Mouse (Mus musculus) heart, embryonic 14.5 days (tissue): ENCODE data around the gene Tank. TPM values are rescaled to one million over a fixed set of nuclear protein-coding genes. Genes with fewer than 3 reads are reported as not detected.

Experiments used
- ATAC-seq: fragments of 200-750 bp; cut with Nextera tagmentation; 2 replicates; pipeline ENCODE4 v1.8.0; 2017; ENCODE audit warnings: low read depth, moderate TSS enrichment; ENCODE audit not compliant: insufficient number of reproducible peaks, insufficient read depth, low FRiP score
- H3K27ac ChIP-seq, 2 experiments: fragments of 200-500 bp in 1 of 2; fragments of 300-500 bp in 1 of 2; sonication (generic) in 1 of 2; replicated peaks in 1 of 2; 2 replicates each; pipeline ENCODE4 v1.5.1; 2012 to 2014; ENCODE audit warnings: low read depth in 2 of 2, low read length in 2 of 2, control low read depth in 1 of 2, mild to moderate bottlenecking in 1 of 2, mixed read lengths in 1 of 2; ENCODE audit not compliant: control insufficient read depth in 1 of 2, insufficient read depth in 1 of 2
- H3K27me3 ChIP-seq: fragments of 300-500 bp; sonication (generic); 2 replicates; pipeline ENCODE4 v1.6.1; 2014; ENCODE audit warnings: mild to moderate bottlenecking, low read length, control low read depth; ENCODE audit not compliant: control insufficient read depth, insufficient read depth
- H3K36me3 ChIP-seq: fragments of 300-500 bp; sonication (generic); 2 replicates; pipeline ENCODE4 v1.6.1; 2014; ENCODE audit warnings: mild to moderate bottlenecking, control low read depth, low read length, mixed read lengths; ENCODE audit not compliant: control insufficient read depth, insufficient read depth
- H3K4me1 ChIP-seq, 2 experiments: fragments of 200-500 bp in 1 of 2; fragments of 300-500 bp in 1 of 2; sonication (generic) in 1 of 2; 2 replicates each; pipeline ENCODE4 v1.6.1; 2012 to 2014; ENCODE audit warnings: low read length in 2 of 2, control low read depth in 1 of 2, mixed read lengths in 1 of 2; ENCODE audit not compliant: control insufficient read depth in 2 of 2, insufficient read depth in 2 of 2
- H3K4me2 ChIP-seq: fragments of 300-500 bp; sonication (generic); 2 replicates; pipeline ENCODE4 v1.6.1; 2014; ENCODE audit warnings: mild to moderate bottlenecking, low read length
- H3K4me3 ChIP-seq, 2 experiments: fragments of 200-500 bp in 1 of 2; fragments of 300-500 bp in 1 of 2; sonication (generic) in 1 of 2; 2 replicates each; pipeline ENCODE4 v1.5.1; 2012 to 2014; ENCODE audit warnings: low read length in 2 of 2, mild to moderate bottlenecking in 2 of 2, control low read depth in 1 of 2, low read depth in 1 of 2, moderate library complexity in 1 of 2; ENCODE audit not compliant: control insufficient read depth in 1 of 2, insufficient read depth in 1 of 2
- H3K9ac ChIP-seq: fragments of 300-500 bp; sonication (generic); 2 replicates; pipeline ENCODE4 v1.6.1; 2014; ENCODE audit warnings: mild to moderate bottlenecking, low read length
- H3K9me3 ChIP-seq: fragments of 300-500 bp; sonication (generic); 2 replicates; pipeline ENCODE4 v1.6.1; 2016; ENCODE audit warnings: low read length, control low read depth; ENCODE audit not compliant: control insufficient read depth
- WGBS: fragments of 180-500 bp; shearing (Covaris S2); extraction: QIAGEN DNeasy Blood & Tissue Kit; methylation state at CpG from one replicate; pipeline ENCODE4 v1.1.7; 2014; 5-methylcytosine and 5-hydroxymethylcytosine counted together
- polyA plus RNA-seq: library from polyadenylated mRNA; unstranded; fragments of >200 nt; fragmentation: Nextera tagmentation; extraction: Ambion mirVana; gene quantifications from 2 replicates; pipeline ENCODE4 v1.2.1, GENCODE M21; 2014

Gene Tank
- polyA plus RNA-seq, 1 experiment from 2014 or later, result 26.3 TPM

DNA sequence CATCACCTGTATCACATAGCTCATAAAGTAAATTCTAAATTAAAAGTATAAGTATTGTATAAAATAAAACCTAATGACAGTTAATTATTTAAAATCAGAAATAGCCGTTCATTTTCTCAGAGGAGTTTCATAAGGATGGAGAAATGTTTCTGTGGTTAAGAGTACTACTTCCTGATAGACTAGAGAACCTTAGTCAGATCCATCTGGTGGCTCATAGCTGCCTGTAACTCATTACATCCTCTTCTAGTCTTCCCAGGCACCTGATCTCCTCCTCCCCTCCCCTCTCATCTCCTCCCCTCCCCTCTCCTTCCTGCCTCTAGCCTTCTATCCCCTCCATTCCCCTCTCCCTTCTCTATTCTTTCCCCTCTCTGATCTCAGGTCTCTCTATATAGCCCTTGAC, 103.2 kb downstream of the Tank start:
- H3K4me2 ChIP-seq, result no peak overlapping the region
- no peak overlapping the region for H3K4me3 ChIP-seq
- WGBS, result 78% methylated on average over 1 of the region's 1 CpGs
- no peak for ATAC-seq
- no peaks in the 10 kb centered on the region for H3K36me3 ChIP-seq
- no peak overlapping the region for H3K9ac ChIP-seq
- H3K27ac ChIP-seq, result no peak overlapping the region
- H3K4me1 ChIP-seq, result no peaks in the 10 kb centered on the region
- H3K9me3 ChIP-seq, result no peaks in the 10 kb centered on the region
- no peaks in the 10 kb centered on the region for H3K27me3 ChIP-seq

DNA sequence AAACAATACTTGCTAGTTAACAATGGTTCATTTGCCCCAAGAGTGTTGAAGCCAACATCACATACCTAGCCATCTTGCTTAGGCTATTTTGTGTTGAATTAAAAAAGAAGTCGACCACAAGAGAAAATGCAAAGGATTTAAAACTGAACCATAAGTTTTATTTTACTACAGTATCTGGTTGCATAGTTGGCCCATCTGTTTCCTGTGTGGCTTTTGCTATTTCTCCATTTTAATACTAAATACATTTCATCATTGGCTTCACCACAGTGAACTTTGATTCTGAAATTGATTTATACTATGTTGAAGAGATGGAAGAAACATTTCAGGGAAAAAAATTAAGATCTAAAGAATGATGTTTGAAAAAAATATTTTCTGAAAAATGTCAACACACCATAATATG, 108.1 kb downstream of the Tank start:
- no peak overlapping the region for H3K27ac ChIP-seq
- ATAC-seq, result no peak
- no peak overlapping the region for H3K4me3 ChIP-seq
- H3K4me1 ChIP-seq, result no peaks in the 10 kb centered on the region
- H3K36me3 ChIP-seq, result no peaks in the 10 kb centered on the region
- WGBS, result 59% methylated on average over 1 of the region's 1 CpGs
- H3K9ac ChIP-seq, result no peak overlapping the region
- H3K9me3 ChIP-seq, result no peaks in the 10 kb centered on the region
- no peaks in the 10 kb centered on the region for H3K27me3 ChIP-seq
- no peak overlapping the region for H3K4me2 ChIP-seq

DNA sequence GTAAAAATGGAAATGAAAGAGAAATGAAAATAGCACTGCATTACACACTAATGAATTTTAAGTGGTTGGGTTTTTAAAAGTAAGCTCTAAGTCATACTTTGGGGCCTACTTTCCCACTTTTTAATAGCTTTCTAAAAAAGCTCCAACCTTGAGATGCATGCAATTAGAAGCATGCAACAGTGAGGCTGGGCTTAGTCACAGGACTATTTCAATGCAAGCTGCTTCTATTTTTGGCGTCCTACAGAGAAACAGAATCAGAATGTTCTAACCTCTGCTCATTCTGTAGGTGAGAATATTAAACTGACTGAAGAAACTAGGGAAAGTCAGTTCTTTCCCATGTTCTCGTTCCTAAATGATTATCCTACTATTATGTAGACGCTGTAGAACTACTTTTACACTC, 110.7 kb downstream of the Tank start:
- no peaks in the 10 kb centered on the region for H3K4me1 ChIP-seq
- H3K36me3 ChIP-seq, result no peaks in the 10 kb centered on the region
- no peaks in the 10 kb centered on the region for H3K9me3 ChIP-seq
- no peak overlapping the region for H3K27ac ChIP-seq
- no peak overlapping the region for H3K9ac ChIP-seq
- 64% methylated on average over 3 of the region's 3 CpGs for WGBS
- H3K27me3 ChIP-seq, result no peaks in the 10 kb centered on the region
- no peak for ATAC-seq
- H3K4me2 ChIP-seq, result no peak overlapping the region
- H3K4me3 ChIP-seq, result no peak overlapping the region

Other genes with a start within 250 kb of the Tank start
- gene Psmd14, start 133.1 kb downstream of the Tank start, polyA plus RNA-seq, result 128 and 134 TPM in 2 replicates
- not detected in 2 replicates for gene Tbr1, start 224.3 kb downstream of the Tank start, polyA plus RNA-seq